Mouse (Mus musculus): Measurements from ENCODE around the gene Nr6a1. TPM values are rescaled to one million over a fixed set of nuclear protein-coding genes. Genes with fewer than 3 reads are reported as not detected.

Nr6a1 gene
- polyA plus RNA-seq, 1 experiment from 2014 or later = 2.1 TPM

- no peak for ATAC-seq
- H3K9me3 ChIP-seq (replicated peaks) = no peaks in the 10 kb centered on the region
- no peak overlapping the region for H3K9ac ChIP-seq
- H3K27me3 ChIP-seq (replicated peaks) = no peaks in the 10 kb centered on the region
- no peak overlapping the region for H3K4me3 ChIP-seq
- no peak overlapping the region for H3K4me2 ChIP-seq
- H3K36me3 ChIP-seq = no peaks in the 10 kb centered on the region
- H3K27ac ChIP-seq = no peak overlapping the region
- H3K4me1 ChIP-seq = no peaks in the 10 kb centered on the region
- WGBS (ENCODE audit: insufficient replicate concordance) = 33% methylated on average over 1 of the region's 1 CpGs
Measured at GRCm38 (mm10) chr2:38851797-38852196, 75.7 kb downstream of the Nr6a1 start.

GRCm38 (mm10) chr2:38846319-38846718, 81.2 kb downstream of the Nr6a1 start:
- Histone ChIP-seq H3K4me1 (no peaks in the 10 kb centered on the region), H3K27me3 (replicated peaks) (no peaks in the 10 kb centered on the region), H3K36me3 (no peaks in the 10 kb centered on the region), H3K4me2 (no peak overlapping the region), H3K9me3 (replicated peaks) (no peaks in the 10 kb centered on the region), H3K9ac (no peak overlapping the region), H3K27ac (no peak overlapping the region), H3K4me3 (no peak overlapping the region)
- WGBS (ENCODE audit: insufficient replicate concordance) = 69% methylated on average over 2 of the region's 2 CpGs
- no peak for ATAC-seq

- no peak for ATAC-seq
- Histone ChIP-seq H3K4me2 (peak overlapping the region; percentile 4; the same call in 1 of the 2 replicates), H3K27me3 (replicated peaks) (no peaks in the 10 kb centered on the region), H3K36me3 (no peaks in the 10 kb centered on the region), H3K27ac (no peak overlapping the region), H3K9ac (no peak overlapping the region), H3K4me3 (no peak overlapping the region), H3K4me1 (peaks cover 8% of the 10 kb centered on the region; the same call in 1 of the 2 replicates), H3K9me3 (replicated peaks) (no peaks in the 10 kb centered on the region)
- 40% methylated on average over 6 of the region's 6 CpGs for WGBS (ENCODE audit: insufficient replicate concordance)
Measured at GRCm38 (mm10) chr2:38835489-38835888, 92.0 kb downstream of the Nr6a1 start.

- ATAC-seq = no peak
- H3K9ac ChIP-seq = no peak overlapping the region
- H3K4me3 ChIP-seq = no peak overlapping the region
- no peaks in the 10 kb centered on the region for H3K9me3 ChIP-seq (replicated peaks)
- H3K4me1 ChIP-seq = peaks cover 14% of the 10 kb centered on the region
- no peak overlapping the region for H3K4me2 ChIP-seq
- no peak overlapping the region for H3K27ac ChIP-seq
- no peaks in the 10 kb centered on the region for H3K36me3 ChIP-seq
- H3K27me3 ChIP-seq (replicated peaks) = no peaks in the 10 kb centered on the region
Measured at GRCm38 (mm10) chr2:38831976-38832375, 95.5 kb downstream of the Nr6a1 start.

- no peak overlapping the region for H3K4me3 ChIP-seq
- H3K9me3 ChIP-seq (replicated peaks) = no peaks in the 10 kb centered on the region
- WGBS (ENCODE audit: insufficient replicate concordance) = 59% methylated on average over 1 of the region's 1 CpGs
- no peak overlapping the region for H3K27ac ChIP-seq
- H3K36me3 ChIP-seq = no peaks in the 10 kb centered on the region
- H3K9ac ChIP-seq = no peak overlapping the region
- no peaks in the 10 kb centered on the region for H3K27me3 ChIP-seq (replicated peaks)
- H3K4me2 ChIP-seq = no peak overlapping the region
- ATAC-seq = no peak
- peaks cover 16% of the 10 kb centered on the region for H3K4me1 ChIP-seq
Measured at GRCm38 (mm10) chr2:38829521-38829920, 98.0 kb downstream of the Nr6a1 start.

- Histone ChIP-seq H3K9me3 (replicated peaks) (no peaks in the 10 kb centered on the region), H3K4me3 (no peak overlapping the region), H3K9ac (no peak overlapping the region), H3K27me3 (replicated peaks) (no peaks in the 10 kb centered on the region), H3K36me3 (no peaks in the 10 kb centered on the region), H3K4me2 (no peak overlapping the region), H3K27ac (no peak overlapping the region), H3K4me1 (peaks cover 16% of the 10 kb centered on the region)
- no peak for ATAC-seq
- WGBS (ENCODE audit: insufficient replicate concordance) = 31% methylated on average over 3 of the region's 3 CpGs
Measured at GRCm38 (mm10) chr2:38827801-38828306, 99.6 kb downstream of the Nr6a1 start.

GRCm38 (mm10) chr2:38826189-38826588, 101.3 kb downstream of the Nr6a1 start:
- H3K9me3 ChIP-seq (replicated peaks) = no peaks in the 10 kb centered on the region
- peaks cover 15% of the 10 kb centered on the region for H3K4me1 ChIP-seq
- no peak overlapping the region for H3K4me2 ChIP-seq
- no peaks in the 10 kb centered on the region for H3K36me3 ChIP-seq
- no peak overlapping the region for H3K27ac ChIP-seq
- H3K4me3 ChIP-seq = no peak overlapping the region
- no peak overlapping the region for H3K9ac ChIP-seq
- ATAC-seq = no peak
- no peaks in the 10 kb centered on the region for H3K27me3 ChIP-seq (replicated peaks)

GRCm38 (mm10) chr2:38824791-38825768, 102.4 kb downstream of the Nr6a1 start:
- H3K4me3 ChIP-seq = peak overlapping the region; percentile 32
- peak overlapping the region; percentile 56 for H3K4me2 ChIP-seq
- no peaks in the 10 kb centered on the region for H3K9me3 ChIP-seq (replicated peaks)
- no peaks in the 10 kb centered on the region for H3K27me3 ChIP-seq (replicated peaks)
- WGBS (ENCODE audit: insufficient replicate concordance) = 37% methylated on average over 15 of the region's 15 CpGs
- peaks cover 12% of the 10 kb centered on the region for H3K4me1 ChIP-seq
- H3K36me3 ChIP-seq = no peaks in the 10 kb centered on the region
- ATAC-seq = no peak
- peak overlapping the region; percentile 51; the same call in 1 of the 2 replicates for H3K27ac ChIP-seq
- 0 out of 2 replicates have a peak overlapping the region, but pooled peaks have one; percentile 48 for H3K9ac ChIP-seq

- peaks cover 12% of the 10 kb centered on the region for H3K4me1 ChIP-seq
- peak overlapping the region; percentile 55; the same call in 1 of the 2 replicates for H3K9ac ChIP-seq
- H3K36me3 ChIP-seq = no peaks in the 10 kb centered on the region
- 28% methylated on average over 12 of the region's 12 CpGs for WGBS (ENCODE audit: insufficient replicate concordance)
- no peaks in the 10 kb centered on the region for H3K27me3 ChIP-seq (replicated peaks)
- peak overlapping the region; percentile 69 for H3K27ac ChIP-seq
- peak overlapping the region; percentile 56 for H3K4me2 ChIP-seq
- no peaks in the 10 kb centered on the region for H3K9me3 ChIP-seq (replicated peaks)
- H3K4me3 ChIP-seq = peak overlapping the region; percentile 45
- ATAC-seq = peak; percentile 78
Measured at GRCm38 (mm10) chr2:38823912-38824583, 103.4 kb downstream of the Nr6a1 start.

- WGBS (ENCODE audit: insufficient replicate concordance) = 44% methylated on average over 8 of the region's 8 CpGs
- peak overlapping the region; percentile 55 for H3K9ac ChIP-seq
- H3K4me1 ChIP-seq = peaks cover 12% of the 10 kb centered on the region
- no peaks in the 10 kb centered on the region for H3K9me3 ChIP-seq (replicated peaks)
- H3K36me3 ChIP-seq = no peaks in the 10 kb centered on the region
- peak overlapping the region; percentile 45 for H3K4me3 ChIP-seq
- peak overlapping the region; percentile 69 for H3K27ac ChIP-seq
- H3K27me3 ChIP-seq (replicated peaks) = no peaks in the 10 kb centered on the region
- no peak for ATAC-seq
- peak overlapping the region; percentile 56 for H3K4me2 ChIP-seq
Measured at GRCm38 (mm10) chr2:38823406-38823805, 104.1 kb downstream of the Nr6a1 start.

GRCm38 (mm10) chr2:38822995-38823394, 104.5 kb downstream of the Nr6a1 start:
- Histone ChIP-seq H3K9ac (peak overlapping the region; percentile 55; the same call in 1 of the 2 replicates), H3K4me3 (peak overlapping the region; percentile 45), H3K4me2 (peak overlapping the region; percentile 56), H3K27ac (peak overlapping the region; percentile 69), H3K27me3 (replicated peaks) (no peaks in the 10 kb centered on the region), H3K9me3 (replicated peaks) (no peaks in the 10 kb centered on the region), H3K4me1 (peaks cover 11% of the 10 kb centered on the region), H3K36me3 (no peaks in the 10 kb centered on the region)
- peak; percentile 71; the same call in 1 of the 2 replicates for ATAC-seq
- 46% methylated on average over 6 of the region's 6 CpGs for WGBS (ENCODE audit: insufficient replicate concordance)

- ATAC-seq = no peak
- WGBS (ENCODE audit: insufficient replicate concordance) = 60% methylated on average over 4 of the region's 4 CpGs
- no peak overlapping the region for H3K4me3 ChIP-seq
Measured at GRCm38 (mm10) chr2:38817487-38817886, 110.0 kb downstream of the Nr6a1 start.

More at GRCm38 (mm10) chr2:38817487-38817886, 110.0 kb downstream of the Nr6a1 start:
- no peaks in the 10 kb centered on the region for H3K27me3 ChIP-seq (replicated peaks)
- no peaks in the 10 kb centered on the region for H3K9me3 ChIP-seq (replicated peaks)
- no peaks in the 10 kb centered on the region for H3K4me1 ChIP-seq
- H3K9ac ChIP-seq = no peak overlapping the region
- no peak overlapping the region for H3K27ac ChIP-seq
- no peaks in the 10 kb centered on the region for H3K36me3 ChIP-seq
- H3K4me2 ChIP-seq = no peak overlapping the region

Measured in liver, embryonic 12.5 days (tissue).